10 mouse cellular contexts compared by ENCODE assay signal in the genomic region with DNA sequence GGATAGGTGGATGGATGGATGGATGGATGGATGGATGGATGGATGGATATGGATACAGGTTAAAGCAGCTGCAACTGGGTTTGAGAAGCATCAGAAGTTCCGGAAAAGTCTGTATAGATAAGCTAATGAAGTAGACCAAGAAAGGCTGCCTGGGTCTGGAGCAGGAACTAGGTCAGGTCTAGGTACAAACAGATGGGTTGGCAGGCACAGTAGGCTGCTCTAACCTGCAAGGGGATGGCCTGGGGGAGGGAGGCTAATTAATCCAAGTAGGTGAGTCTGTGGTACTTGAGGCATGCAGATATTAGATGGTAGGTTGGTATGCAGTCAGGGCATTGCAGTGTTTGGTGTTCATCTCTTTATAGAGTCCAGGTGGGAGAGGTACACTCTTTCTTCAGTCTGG.
DNase-seq lines count a peak whose midpoint lies in the region; ATAC-seq and TF ChIP-seq lines count a peak whose summit lies in the region.
"Had no signal": no experiment of that assay in that cellular context is flagged by ENCODE, and none has a peak within 500 bp of the region (broad histone marks: within the 10 kb centered on the region; RNA-seq: fewer than 3 reads in every experiment).

No protein-coding gene starts in this region.

- H3K27ac ChIP-seq in forebrain, postnatal 0 days (ENCODE audit: low read depth, low read length) = peak overlapping the region; percentile 60; the same call in 1 of the 2 replicates
- H3K27ac ChIP-seq in midbrain, embryonic 13.5 days = peak overlapping the region; percentile 72
- H3K27ac ChIP-seq: liver, embryonic 13.5 days had no signal

- ATAC-seq in frontal cortex, adult (ENCODE audit: low TSS enrichment) = 0 out of 2 replicates have a peak, but pooled peaks have one; percentile 1
- peak; percentile 19 for ATAC-seq in forebrain, postnatal 0 days
- ATAC-seq in midbrain, embryonic 13.5 days = peak; percentile 14
- ATAC-seq in megakaryocyte progenitor cell, adult 5-6 weeks (replicated peaks; ENCODE audit: poor library complexity) = no peak

- TF ChIP-seq CTCF in forebrain, postnatal 0 days (IDR thresholded peaks at IDR 0.05; ENCODE audit: low read depth) = no peak

- H3K4me3 ChIP-seq in forebrain, postnatal 0 days (ENCODE audit: low read depth, low read length) = no peak overlapping the region
- H3K4me3 ChIP-seq in midbrain, embryonic 13.5 days (replicated peaks) = no peak overlapping the region
- H3K4me3 ChIP-seq: liver, embryonic 13.5 days had no signal

- no peaks in the 10 kb centered on the region for H3K9me3 ChIP-seq in forebrain, postnatal 0 days (ENCODE audit: low read length)
- H3K9me3 ChIP-seq in midbrain, embryonic 13.5 days = no peaks in the 10 kb centered on the region
- H3K9me3 ChIP-seq: liver, embryonic 13.5 days had no signal

- 93% methylated on average over 1 of the region's 1 CpGs for WGBS in forebrain, postnatal 0 days
- 97% methylated on average over 1 of the region's 1 CpGs for WGBS in midbrain, embryonic 13.5 days

- H3K4me1 ChIP-seq in forebrain, postnatal 0 days (ENCODE audit: insufficient read depth) = 0 out of 2 replicates have a peak, but pooled peaks cover 7% of the 10 kb centered on the region
- H3K4me1 ChIP-seq in midbrain, embryonic 13.5 days (replicated peaks) = peaks cover 37% of the 10 kb centered on the region

- no peak overlapping the region for H3K4me2 ChIP-seq in forebrain, postnatal 0 days (ENCODE audit: low read depth)
- H3K4me2 ChIP-seq in midbrain, embryonic 13.5 days (replicated peaks) = 0 out of 2 replicates have a peak overlapping the region, but pooled peaks have one; percentile 33
- H3K4me2 ChIP-seq: liver, embryonic 13.5 days had no signal

- H3K36me3 ChIP-seq in forebrain, postnatal 0 days (ENCODE audit: insufficient read depth) = no peaks in the 10 kb centered on the region
- H3K36me3 ChIP-seq in midbrain, embryonic 13.5 days = no peaks in the 10 kb centered on the region
- H3K36me3 ChIP-seq: liver, embryonic 13.5 days had no signal

- H3K9ac ChIP-seq in forebrain, postnatal 0 days = peak overlapping the region; percentile 36; the same call in 1 of the 2 replicates
- no peak overlapping the region; the same call in 1 of the 2 replicates for H3K9ac ChIP-seq in midbrain, embryonic 13.5 days (replicated peaks)
- H3K9ac ChIP-seq: liver, embryonic 13.5 days had no signal

- DNase-seq in frontal cortex, postnatal 25 days (ENCODE audit: low spot score in 2 of 2) = no peak
- DNase-seq in cerebellum, postnatal 14 days = peak; percentile 68 to 74
- DNase-seq in forebrain, postnatal 0 days = no peak
- no peak for DNase-seq in adipocyte (ENCODE audit: low spot score)
- no peak for DNase-seq in adrenal gland, adult (ENCODE audit: inconsistent age in 2 of 2, low spot score in 1 of 2)
- DNase-seq: liver, embryonic 13.5 days; thymus, postnatal 36 days had no signal

- no peaks in the 10 kb centered on the region for H3K27me3 ChIP-seq in forebrain, postnatal 0 days (ENCODE audit: insufficient read depth, low read length)
- no peaks in the 10 kb centered on the region for H3K27me3 ChIP-seq in midbrain, embryonic 13.5 days
- H3K27me3 ChIP-seq: liver, embryonic 13.5 days had no signal

Comparison
In these comparisons a context has a peak if more than half of its experiments do, and no peak if none do; other contexts are left out.
1. DNase-seq: peak in cerebellum, postnatal 14 days (2 of 2); none in frontal cortex, postnatal 25 days (0 of 2), forebrain, postnatal 0 days (single experiment), adipocyte (single experiment) and adrenal gland, adult (0 of 2).